Mouse (Mus musculus) adrenal gland, postnatal 25 days (tissue): Measurements from ENCODE around the gene Gdf7. TPM values are rescaled to one million over a fixed set of nuclear protein-coding genes. Genes with fewer than 3 reads are reported as not detected.

Source experiments
- DNase-seq: peaks from one replicate; pipeline ENCODE4 v3.0.0; 2021; ENCODE audit warnings: mixed read lengths
- total RNA-seq: library from RNA; stranded (reverse); gene quantifications from 2 replicates; pipeline ENCODE4 v1.2.3, GENCODE M21; 2021

Gene Gdf7
- total RNA-seq, 1 experiment from 2014 or later: not detected

- peak; percentile 97 for DNase-seq
These were observed 25.3 kb upstream of the Gdf7 start for GRCm38 (mm10) chr12:8326825-8327674.

GRCm38 (mm10) chr12:8325943-8326522, 24.3 kb upstream of the Gdf7 start:
- DNase-seq: no peak

DNA sequence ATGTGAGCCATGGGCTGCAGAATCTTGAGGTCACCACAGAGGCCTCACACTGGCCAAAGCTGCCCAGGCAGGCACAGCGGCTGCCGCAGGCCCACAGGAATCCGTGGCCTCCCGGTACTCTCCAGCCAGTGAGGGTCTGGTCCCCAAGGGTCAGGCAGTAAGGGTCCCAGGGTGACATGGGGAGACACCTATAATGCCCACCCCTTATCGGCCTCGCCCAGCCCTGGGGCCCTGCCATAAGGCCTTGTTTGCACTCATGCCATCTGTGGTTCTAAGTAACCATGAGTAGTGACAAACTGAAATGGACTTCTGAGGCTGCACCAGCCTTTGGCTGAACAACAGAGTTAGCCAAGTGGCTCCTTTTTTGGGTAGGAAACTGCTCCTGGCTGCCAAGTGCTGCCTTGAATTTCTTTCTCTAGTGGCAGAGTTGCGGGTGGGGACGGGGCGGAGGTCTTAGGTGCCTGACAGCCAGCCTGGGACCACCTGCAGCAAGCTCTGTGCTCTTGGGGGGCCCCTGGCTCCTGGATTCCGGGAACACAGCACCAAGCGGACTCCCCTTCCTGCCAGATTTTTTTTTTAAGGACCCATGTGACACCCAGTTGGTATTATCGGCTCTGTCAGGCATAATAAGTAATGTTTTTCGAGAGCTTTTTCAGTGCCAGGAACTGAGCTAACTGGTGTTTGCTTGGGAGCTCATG, 23.6 kb upstream of the Gdf7 start:
- no peak for DNase-seq

GRCm38 (mm10) chr12:8324086-8324485, 22.3 kb upstream of the Gdf7 start:
- DNase-seq: no peak

DNA sequence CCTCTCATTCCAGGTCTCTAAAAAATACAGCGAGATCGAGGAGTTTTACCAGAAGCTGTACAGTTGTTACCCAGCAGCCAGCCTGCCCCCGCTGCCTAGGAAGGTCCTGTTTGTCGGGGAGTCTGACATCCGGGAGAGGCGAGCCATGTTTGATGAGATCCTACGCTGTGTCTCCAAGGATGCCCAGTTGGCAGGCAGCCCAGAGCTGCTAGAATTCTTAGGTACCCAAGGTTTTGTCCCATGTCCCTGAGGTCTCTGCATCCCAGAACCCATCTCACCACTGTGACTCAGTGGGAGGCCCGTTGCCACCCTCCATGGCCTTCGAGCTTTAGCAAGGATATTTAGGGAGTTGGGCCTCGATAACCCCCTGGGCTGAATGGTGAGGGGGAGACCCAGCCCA, 19.8 kb upstream of the Gdf7 start:
- DNase-seq: peak; percentile 70

- DNase-seq: peak; percentile 85
These were observed 18.4 kb upstream of the Gdf7 start for GRCm38 (mm10) chr12:8320084-8320713.

- DNase-seq: no peak
These were observed 14.8 kb upstream of the Gdf7 start for GRCm38 (mm10) chr12:8316541-8316940.

DNA sequence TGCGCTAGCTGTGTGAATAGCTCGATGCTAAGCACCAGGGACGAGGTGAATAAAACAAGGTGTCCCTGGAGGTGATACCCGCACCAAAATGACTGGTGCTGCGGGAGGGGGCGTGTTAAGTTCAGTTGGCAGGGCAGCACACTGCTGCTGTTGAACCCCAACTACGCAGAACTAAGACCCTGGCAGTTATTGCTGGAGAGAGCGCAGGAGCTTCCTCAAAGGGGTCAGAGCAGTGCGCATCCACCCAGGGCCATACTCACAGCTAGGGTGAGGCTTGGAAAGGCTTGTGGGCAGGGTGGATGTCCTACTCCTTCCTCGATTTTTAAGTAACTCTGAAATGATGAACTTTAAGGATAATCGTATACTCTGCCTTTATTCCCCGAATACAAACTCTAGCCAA, 12.0 kb upstream of the Gdf7 start:
- no peak for DNase-seq

- peak; percentile 93 for DNase-seq
These were observed 11.6 kb upstream of the Gdf7 start, which contains the start of gene Hs1bp3 for GRCm38 (mm10) chr12:8313270-8313771. Gene Hs1bp3, plus strand, starts transcription at chr12:8313432.

DNA sequence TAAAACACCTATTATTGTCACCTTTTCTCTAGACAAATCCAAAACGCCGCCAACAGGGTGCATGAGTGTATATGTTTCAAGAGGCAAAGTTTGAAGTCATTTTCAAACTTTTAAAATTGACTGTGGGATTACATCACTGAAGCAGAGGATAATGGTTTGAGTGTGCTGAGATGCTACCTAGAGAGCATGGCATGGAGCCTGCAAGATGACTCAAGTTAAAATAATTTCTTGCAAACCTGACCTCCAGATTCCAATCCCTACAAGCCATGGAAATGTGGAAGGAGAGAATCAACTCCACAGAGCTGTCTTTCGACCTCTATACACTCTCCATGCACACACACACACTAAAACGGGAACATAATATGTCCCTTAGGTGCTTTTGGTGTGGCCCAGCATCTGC, 10.5 kb upstream of the Gdf7 start:
- no peak for DNase-seq

DNA sequence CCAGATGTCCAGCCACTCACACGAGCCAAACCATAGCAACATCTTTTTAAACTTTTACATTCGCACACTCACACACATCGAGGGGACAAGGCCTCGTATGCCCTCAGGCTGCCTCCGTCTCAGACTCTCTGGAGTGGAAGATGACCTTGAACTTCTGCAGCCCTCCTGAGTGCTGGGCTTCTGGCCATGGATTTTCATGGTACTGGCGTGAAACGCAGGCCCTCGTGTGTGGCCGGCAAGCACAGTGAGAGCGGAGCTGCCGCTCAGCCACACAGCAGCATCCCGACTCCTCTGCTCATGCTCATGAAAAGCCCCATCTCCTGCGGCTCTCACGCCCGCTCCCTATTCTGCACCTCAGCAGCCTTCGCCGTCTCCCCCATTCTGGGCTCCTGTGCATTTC, 9.2 kb upstream of the Gdf7 start:
- DNase-seq: no peak

- no peak for DNase-seq
These were observed 5.2 kb upstream of the Gdf7 start for GRCm38 (mm10) chr12:8306910-8307309.

DNA sequence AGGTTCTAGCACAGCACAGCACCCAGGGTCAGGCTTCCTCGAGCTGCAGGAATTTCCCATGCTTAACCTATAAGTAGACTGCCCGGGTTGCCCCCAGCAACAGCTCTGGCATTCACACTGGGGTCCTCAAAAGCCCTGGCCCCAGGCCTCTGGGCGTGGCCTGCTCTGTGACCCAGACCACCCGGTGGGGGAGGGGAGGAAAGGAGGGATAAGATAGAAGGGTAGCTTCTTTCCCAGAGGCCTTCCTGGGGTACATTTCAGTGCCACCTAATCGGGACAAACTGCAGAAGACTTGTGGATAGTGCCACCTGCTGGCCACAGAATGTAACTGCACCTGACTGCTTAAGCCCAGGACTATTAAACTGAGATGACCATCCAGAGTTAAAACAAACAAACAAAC, 4.7 kb upstream of the Gdf7 start:
- peak; percentile 62 for DNase-seq

- no peak for DNase-seq
These were observed 3.5 kb upstream of the Gdf7 start for GRCm38 (mm10) chr12:8305258-8305657.

GRCm38 (mm10) chr12:8301011-8301814, 541 bp downstream of the Gdf7 start:
- DNase-seq: no peak

GRCm38 (mm10) chr12:8300521-8300920, 1.2 kb downstream of the Gdf7 start:
- DNase-seq: no peak

DNA sequence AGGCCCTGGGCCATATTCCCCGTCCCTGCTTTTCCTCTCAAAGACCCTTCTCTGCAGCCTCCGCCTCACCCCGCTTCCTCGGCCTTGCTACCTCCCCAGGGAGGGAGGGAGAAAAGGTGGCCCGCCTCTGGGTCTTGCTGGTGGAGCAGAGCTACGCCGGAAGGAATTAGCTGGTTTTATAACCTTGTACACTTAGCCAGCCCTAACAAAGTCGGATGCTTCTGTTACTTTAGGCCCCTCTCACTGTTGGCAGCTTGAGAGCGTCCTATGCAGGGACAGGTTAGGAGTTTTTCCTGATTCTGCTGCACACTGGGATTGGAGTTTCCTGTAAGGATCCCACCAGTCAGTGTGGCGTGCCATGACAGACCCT, 1.7 kb downstream of the Gdf7 start:
- DNase-seq: no peak

DNA sequence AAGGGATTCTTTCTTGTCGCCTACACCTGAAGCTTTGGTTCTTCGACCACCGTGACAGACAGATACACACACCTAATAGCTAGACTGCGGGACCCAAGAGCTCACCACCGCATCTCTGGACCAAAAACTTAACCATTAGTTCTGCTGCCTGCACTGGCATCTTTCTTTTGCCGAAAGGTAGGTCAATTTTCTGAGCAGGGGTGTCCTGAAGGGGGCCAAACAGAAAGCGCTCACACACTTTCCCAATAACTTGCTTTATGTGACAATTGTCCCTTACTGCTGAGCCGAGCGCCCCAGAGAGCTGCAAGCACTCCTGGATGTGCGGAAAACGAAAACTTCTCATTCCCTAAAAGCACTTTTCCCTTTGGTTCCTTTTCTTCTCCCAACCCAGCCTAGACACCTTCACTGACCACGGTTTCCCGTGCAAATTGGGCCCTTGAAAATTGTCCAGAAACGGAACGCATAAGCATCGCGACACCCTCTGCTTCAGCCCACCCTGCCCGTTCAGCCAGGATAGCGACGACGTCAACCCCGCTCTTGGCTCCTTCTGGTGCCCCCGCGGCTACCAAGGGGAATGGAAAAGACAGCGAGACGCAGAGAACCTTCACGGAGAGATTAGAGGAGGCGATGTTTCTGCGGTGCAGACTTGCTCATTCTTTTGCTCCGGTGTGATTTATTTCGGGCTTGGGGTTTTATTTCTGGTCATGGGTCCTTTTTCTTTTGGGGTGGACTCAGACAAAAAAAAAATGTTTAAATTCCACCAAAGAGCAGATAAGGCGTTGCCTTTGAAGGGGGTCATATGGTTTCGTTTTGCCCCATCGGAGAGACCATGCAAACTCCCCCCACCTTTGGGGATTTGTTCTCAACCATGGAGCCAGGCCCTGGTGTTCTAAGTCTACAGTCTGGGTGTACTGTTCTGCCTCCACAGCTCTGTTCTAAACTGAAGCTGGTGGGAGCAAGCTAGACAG, 2.3 kb downstream of the Gdf7 start:
- no peak for DNase-seq

- DNase-seq: no peak
These were observed 3.2 kb downstream of the Gdf7 start for GRCm38 (mm10) chr12:8298361-8299142.
